Mouse (Mus musculus): Measurements from ENCODE around the gene Stfa2. TPM values are rescaled to one million over a fixed set of nuclear protein-coding genes. Genes with fewer than 3 reads are reported as not detected.

Stfa2 gene
- total RNA-seq (2023; ENCODE audit: inconsistent age) = not detected in 4 replicates

DNA sequence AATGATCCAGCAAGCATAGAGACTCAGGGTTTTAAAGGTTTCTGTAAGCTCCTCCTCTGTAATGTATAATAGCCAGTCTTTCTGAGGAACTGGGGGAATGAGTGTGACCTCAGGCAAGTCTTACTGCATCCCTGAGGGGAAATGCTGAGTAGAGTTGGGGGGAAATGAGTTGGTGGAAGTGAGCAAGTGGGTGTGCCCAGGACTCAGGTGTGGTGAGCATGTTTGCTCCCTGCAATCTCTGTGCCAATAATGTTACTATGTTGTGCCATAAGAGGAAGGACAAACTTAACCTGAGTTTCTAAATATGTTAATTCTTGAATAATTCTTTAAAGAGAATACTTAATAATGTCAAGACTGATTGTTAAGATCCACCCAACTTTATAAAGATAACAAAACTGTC, at the start of gene Stfa2:
TSS of gene Stfa2 (minus strand) at position 101 of the 400 bp plus-strand sequence.

GRCm38 (mm10) chr16:36455342-36455802, 47.1 kb upstream of the Stfa2 start, which contains the start of gene Stfa3:
TSS of gene Stfa3 (minus strand) at chr16:36455392.

DNA sequence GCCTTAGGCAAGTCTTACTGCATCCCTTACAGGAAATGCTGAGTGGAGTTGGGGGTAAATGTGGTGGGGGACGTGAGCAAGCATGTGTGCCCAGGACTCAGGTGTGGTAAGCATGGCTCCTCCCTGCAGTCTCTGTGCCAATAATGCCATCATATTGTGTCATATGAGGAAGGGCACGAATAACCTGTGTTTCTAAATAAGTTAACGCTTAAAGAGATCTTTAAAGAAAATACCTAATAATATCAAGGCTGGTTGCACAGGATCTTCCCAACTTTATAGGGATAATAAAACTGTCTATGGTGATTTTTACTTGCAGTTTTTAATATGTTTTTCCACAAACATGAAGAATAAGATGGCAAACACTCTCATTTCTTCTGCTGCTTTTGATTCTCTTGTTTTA, 40.6 kb downstream of the Stfa2 start, which contains the start of gene BC100530:
TSS of gene BC100530 (minus strand) at position 101 of the 400 bp plus-strand sequence.

Other genes with a start within 250 kb of the Stfa2 start
- not detected in 4 replicates for gene Gm5483, start 224.2 kb downstream of the Stfa2 start, total RNA-seq (2023; ENCODE audit: inconsistent age)
- not detected in 4 replicates for gene Gm5416, start 198.1 kb downstream of the Stfa2 start, total RNA-seq (2023; ENCODE audit: inconsistent age)
- gene 2010005H15Rik, start 187.0 kb downstream of the Stfa2 start, total RNA-seq (2023; ENCODE audit: inconsistent age) = not detected in 4 replicates
- not detected in 4 replicates for gene Stfa1, start 131.5 kb downstream of the Stfa2 start, total RNA-seq (2023; ENCODE audit: inconsistent age)
- not detected in 4 replicates for gene BC117090, start 74.1 kb downstream of the Stfa2 start, total RNA-seq (2023; ENCODE audit: inconsistent age)
- not detected in 4 replicates for gene BC100530, start 40.7 kb downstream of the Stfa2 start, total RNA-seq (2023; ENCODE audit: inconsistent age)
- gene Stfa3, start 46.9 kb upstream of the Stfa2 start, total RNA-seq (2023; ENCODE audit: inconsistent age) = not detected in 4 replicates
- not detected in 4 replicates for gene Casr, start 153.7 kb upstream of the Stfa2 start, total RNA-seq (2023; ENCODE audit: inconsistent age)